Mouse (Mus musculus) liver, adult 2 months (tissue): ENCODE data around the gene Nrxn2. TPM values are rescaled to one million over a fixed set of nuclear protein-coding genes. Genes with fewer than 3 reads are reported as not detected.

ENCODE experiments used
- DNase-seq: peaks from one replicate; pipeline ENCODE4 v3.0.0-alpha.2; 2011; ENCODE audit warnings: low read depth, low spot score; ENCODE audit errors: extremely low read depth
- H3K27ac ChIP-seq: fragments of 200-500 bp; replicated peaks from 2 replicates; pipeline ENCODE4 v1.5.1; 2012; ENCODE audit warnings: low read depth, mild to moderate bottlenecking, control low read depth, inconsistent platforms, low read length; ENCODE audit not compliant: insufficient read depth
- H3K27me3 ChIP-seq: fragments of 200-500 bp; 2 replicates; pipeline ENCODE4 v1.6.1; 2012; ENCODE audit warnings: mild to moderate bottlenecking, moderate library complexity, low read length, inconsistent platforms; ENCODE audit not compliant: control insufficient read depth, insufficient read depth
- H3K36me3 ChIP-seq: fragments of 200-500 bp; 2 replicates; pipeline ENCODE4 v1.6.1; 2012; ENCODE audit warnings: low read length, inconsistent platforms; ENCODE audit not compliant: control insufficient read depth, insufficient read depth
- H3K4me1 ChIP-seq: fragments of 200-500 bp; 2 replicates; pipeline ENCODE4 v1.6.1; 2011; ENCODE audit warnings: low read length; ENCODE audit not compliant: control insufficient read depth, insufficient read depth
- H3K4me3 ChIP-seq: fragments of 200-500 bp; 2 replicates; pipeline ENCODE4 v1.5.1; 2011; ENCODE audit warnings: low read depth, mild to moderate bottlenecking, control low read depth, low read length, moderate library complexity; ENCODE audit not compliant: insufficient read depth
- H3K79me2 ChIP-seq: fragments of 200-500 bp; 2 replicates; pipeline ENCODE4 v1.6.1; 2012; ENCODE audit warnings: inconsistent platforms, mild to moderate bottlenecking, low read length, moderate library complexity; ENCODE audit not compliant: control insufficient read depth, insufficient read depth
- H3K9ac ChIP-seq: fragments of 200-500 bp; 2 replicates; pipeline ENCODE4 v1.6.1; 2012; ENCODE audit warnings: low read depth, mild to moderate bottlenecking, control low read depth, inconsistent platforms, low read length
- CTCF ChIP-seq: fragments of 200-500 bp; IDR thresholded peaks from 2 replicates; pipeline ENCODE4 v1.5.1; 2011; ENCODE audit warnings: low read depth, low read length, control low read depth
- POLR2A ChIP-seq: fragments of 200-500 bp; IDR thresholded peaks from 2 replicates; pipeline ENCODE4 v1.6.1; 2011; ENCODE audit warnings: low read length, control low read depth; ENCODE audit not compliant: insufficient read depth; ENCODE audit errors: extremely low read depth
- WGBS: fragments of 180-500 bp; shearing (Covaris S2); methylation state at CpG from one replicate; pipeline ENCODE4 v1.1.7; 2018; 5-methylcytosine and 5-hydroxymethylcytosine counted together
- polyA plus RNA-seq: library from polyadenylated mRNA; depleted of rRNA; stranded (reverse); fragments of >200 nt; gene quantifications from 2 replicates; pipeline ENCODE4 v1.2.3, GENCODE M21; 2012
- total RNA-seq: library from RNA; depleted of rRNA; stranded (reverse); fragments of >200 nt; gene quantifications from 2 replicates; pipeline ENCODE4 v1.2.3, GENCODE M21; 2014

The Nrxn2 gene
- total and polyA plus RNA-seq, 2 experiments: 0.28 to 1.2 TPM

DNA sequence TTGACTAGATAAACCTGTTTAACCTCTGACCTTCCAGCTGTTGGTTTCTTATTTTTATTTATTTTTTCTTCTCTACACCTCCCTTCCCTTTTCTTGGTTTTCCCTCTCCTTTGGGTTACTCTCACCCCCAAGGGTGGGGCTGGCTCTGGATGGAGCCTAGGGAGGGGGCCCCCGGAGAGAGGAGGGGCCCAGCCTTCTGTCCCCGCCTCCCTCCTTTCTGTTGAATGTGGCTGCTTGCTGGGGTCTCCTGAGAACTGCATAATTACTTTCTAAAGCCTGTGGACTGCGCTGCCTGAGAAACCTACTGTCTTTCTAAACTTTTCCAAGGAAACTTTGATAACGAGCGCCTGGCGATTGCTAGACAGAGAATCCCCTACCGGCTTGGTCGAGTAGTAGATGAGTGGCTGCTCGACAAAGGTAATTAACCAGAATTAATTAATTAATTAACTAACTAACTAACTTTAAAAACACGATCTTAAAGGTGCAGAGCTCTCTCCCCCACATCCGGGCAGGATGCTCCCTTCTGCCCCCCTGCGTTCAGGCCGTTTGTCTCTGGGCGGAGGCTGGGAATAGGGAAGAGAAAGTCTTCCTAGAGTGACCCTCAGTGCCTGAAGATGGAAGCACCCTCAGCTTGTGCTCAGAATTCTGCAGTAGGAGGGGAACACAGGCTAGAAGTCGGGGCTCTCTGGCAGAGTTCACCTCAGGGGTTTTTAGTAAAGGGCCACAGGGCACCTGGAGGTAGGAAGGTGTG is 95.0 kb downstream of the Nrxn2 start:
- no peak for DNase-seq
- Histone ChIP-seq H3K4me1 (no peaks in the 10 kb centered on the region), H3K4me3 (no peak overlapping the region), H3K36me3 (no peaks in the 10 kb centered on the region), H3K27ac (no peak overlapping the region), H3K79me2 (no peaks in the 10 kb centered on the region), H3K9ac (no peak overlapping the region), H3K27me3 (0 out of 2 replicates have a peak, but pooled peaks cover 3% of the 10 kb centered on the region)
- TF ChIP-seq POLR2A: no peak
- 0 out of 2 replicates have a peak, but pooled peaks have one; percentile 7 for TF ChIP-seq CTCF
- 24% methylated on average over 15 of the region's 15 CpGs for WGBS

DNA sequence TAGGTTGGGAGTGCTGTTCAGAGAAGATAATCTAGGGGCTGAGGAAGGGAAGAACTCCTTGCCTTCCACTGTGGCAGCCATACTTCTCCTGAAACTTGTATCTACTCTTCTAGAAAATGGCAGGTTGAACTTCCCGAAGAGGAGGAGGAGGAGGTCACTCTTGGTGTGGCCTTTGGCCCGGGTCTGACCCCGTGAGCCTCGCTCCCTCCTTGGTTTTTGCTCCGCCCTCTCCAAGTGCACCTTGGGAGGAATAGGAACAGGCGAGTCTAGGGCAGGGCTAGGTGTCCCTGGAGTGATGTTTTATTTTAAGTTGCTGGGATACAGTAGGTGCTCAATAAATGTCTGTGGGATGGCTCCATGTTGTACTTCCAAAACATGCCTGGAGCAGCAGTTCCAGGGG is 96.4 kb downstream of the Nrxn2 start:
- TF ChIP-seq CTCF (no peak), POLR2A (no peak)
- H3K79me2 ChIP-seq: no peaks in the 10 kb centered on the region
- 71% methylated on average over 6 of the region's 6 CpGs for WGBS

DNA sequence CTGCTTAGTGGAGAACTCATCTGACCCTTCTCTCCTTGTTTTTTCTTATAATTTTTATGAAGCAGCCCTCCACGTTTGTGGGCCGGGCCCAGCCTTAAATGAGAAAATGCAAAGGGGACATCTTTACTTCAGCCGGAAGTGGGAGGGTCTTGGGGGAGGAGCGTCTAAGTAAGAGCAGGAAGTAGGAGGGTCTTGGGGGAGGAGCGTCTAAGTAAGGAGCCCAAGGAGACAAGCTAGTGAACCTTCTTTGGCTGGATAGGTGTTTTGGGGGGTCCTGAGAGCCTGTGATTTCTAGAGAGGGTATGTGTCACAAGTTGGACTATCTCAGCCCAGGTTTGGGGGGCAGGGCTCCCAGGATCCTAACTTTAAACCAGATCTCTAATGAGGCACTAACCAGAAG is 96.9 kb downstream of the Nrxn2 start:
- WGBS: 78% methylated on average over 5 of the region's 5 CpGs
- no peak overlapping the region for H3K27ac ChIP-seq
- no peaks in the 10 kb centered on the region for H3K4me1 ChIP-seq
- no peak overlapping the region for H3K9ac ChIP-seq
- no peaks in the 10 kb centered on the region for H3K79me2 ChIP-seq
- no peak for TF ChIP-seq CTCF
- TF ChIP-seq POLR2A: no peak
- H3K4me3 ChIP-seq: no peak overlapping the region
- DNase-seq: no peak
- 0 out of 2 replicates have a peak, but pooled peaks cover 3% of the 10 kb centered on the region for H3K27me3 ChIP-seq
- no peaks in the 10 kb centered on the region for H3K36me3 ChIP-seq

More for the DNA sequence above, 96.4 kb downstream of the Nrxn2 start:
- DNase-seq: no peak
- Histone ChIP-seq H3K4me3 (no peak overlapping the region), H3K27ac (no peak overlapping the region), H3K4me1 (no peaks in the 10 kb centered on the region), H3K27me3 (0 out of 2 replicates have a peak, but pooled peaks cover 3% of the 10 kb centered on the region), H3K9ac (no peak overlapping the region), H3K36me3 (no peaks in the 10 kb centered on the region)

DNA sequence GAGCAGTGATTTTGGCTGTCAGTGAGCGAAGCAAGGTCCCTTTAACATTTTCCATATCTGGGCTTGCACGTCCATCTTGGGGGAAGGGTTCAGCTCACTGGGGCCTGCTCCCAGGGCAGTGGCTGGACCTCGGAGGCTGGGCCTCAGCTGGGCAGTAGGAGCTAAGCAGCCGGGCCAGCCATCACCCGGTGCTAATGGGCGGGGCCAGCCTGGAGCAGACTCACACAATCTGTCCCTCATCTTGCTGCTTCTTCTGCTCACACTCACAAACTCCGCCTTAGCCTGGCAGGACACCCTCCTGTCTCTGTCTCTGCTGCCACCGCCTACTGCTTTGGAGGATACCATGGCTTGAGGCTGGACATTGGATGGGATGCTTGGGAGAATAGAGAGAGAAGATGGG is 97.6 kb downstream of the Nrxn2 start:
- 0 out of 2 replicates have a peak, but pooled peaks cover 3% of the 10 kb centered on the region for H3K27me3 ChIP-seq
- H3K27ac ChIP-seq: no peak overlapping the region
- no peaks in the 10 kb centered on the region for H3K79me2 ChIP-seq
- H3K4me3 ChIP-seq: no peak overlapping the region
- DNase-seq: no peak
- no peaks in the 10 kb centered on the region for H3K4me1 ChIP-seq
- no peak for TF ChIP-seq POLR2A
- no peak for TF ChIP-seq CTCF
- no peaks in the 10 kb centered on the region for H3K36me3 ChIP-seq
- WGBS: 70% methylated on average over 8 of the region's 8 CpGs
- no peak overlapping the region for H3K9ac ChIP-seq

DNA sequence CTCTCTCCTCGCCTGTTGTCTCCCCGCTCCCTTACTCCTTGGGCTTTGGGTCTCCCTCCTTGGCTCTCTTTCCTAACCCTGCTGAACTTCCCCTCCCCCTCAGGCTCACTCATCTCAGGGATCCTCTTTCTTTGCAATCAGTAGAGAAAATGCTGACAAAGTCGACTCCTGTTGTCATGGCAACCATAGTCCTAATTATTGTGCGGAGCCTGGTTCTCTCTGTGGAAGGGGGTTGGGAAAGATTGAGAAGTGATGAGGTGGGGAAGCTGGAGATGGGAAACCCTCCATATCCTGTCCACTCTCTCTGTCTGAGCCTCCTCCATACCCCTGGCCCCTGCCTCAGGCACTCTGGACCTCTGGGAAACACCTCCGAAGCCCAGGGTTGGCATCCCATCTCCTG is 100.1 kb downstream of the Nrxn2 start:
- H3K27me3 ChIP-seq: 0 out of 2 replicates have a peak, but pooled peaks cover 3% of the 10 kb centered on the region
- no peak for TF ChIP-seq CTCF
- TF ChIP-seq POLR2A: no peak
- no peak overlapping the region for H3K4me3 ChIP-seq
- H3K36me3 ChIP-seq: no peaks in the 10 kb centered on the region
- H3K9ac ChIP-seq: no peak overlapping the region
- no peak for DNase-seq
- H3K27ac ChIP-seq: no peak overlapping the region
- no peaks in the 10 kb centered on the region for H3K79me2 ChIP-seq
- no peaks in the 10 kb centered on the region for H3K4me1 ChIP-seq
- WGBS: 63% methylated on average over 5 of the region's 5 CpGs

DNA sequence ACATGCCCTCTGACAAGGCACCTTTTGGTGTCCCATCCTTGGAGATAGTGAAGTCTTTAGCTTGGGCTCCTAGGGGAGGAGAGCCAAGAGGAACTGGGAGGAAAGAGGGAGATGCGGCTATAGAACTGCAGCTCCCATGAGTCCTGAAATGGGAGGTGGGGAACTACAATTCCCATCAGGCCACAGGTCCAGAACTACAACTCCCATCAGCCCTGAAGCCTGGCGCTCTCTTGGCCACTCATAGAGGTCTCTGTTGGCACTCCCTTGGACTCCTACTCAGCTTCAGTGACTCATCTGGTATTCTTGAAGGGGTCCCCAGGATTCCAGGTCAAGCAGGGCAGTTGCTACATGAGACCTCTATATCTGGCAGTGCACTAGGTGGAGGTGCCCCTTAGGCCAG is 101.0 kb downstream of the Nrxn2 start:
- no peak overlapping the region for H3K27ac ChIP-seq
- no peak overlapping the region for H3K4me3 ChIP-seq
- no peaks in the 10 kb centered on the region for H3K36me3 ChIP-seq
- WGBS: 73% methylated on average over 2 of the region's 2 CpGs
- TF ChIP-seq POLR2A: no peak
- no peak for TF ChIP-seq CTCF
- no peak for DNase-seq
- no peaks in the 10 kb centered on the region for H3K79me2 ChIP-seq
- no peaks in the 10 kb centered on the region for H3K4me1 ChIP-seq
- H3K9ac ChIP-seq: no peak overlapping the region
- H3K27me3 ChIP-seq: 0 out of 2 replicates have a peak, but pooled peaks cover 3% of the 10 kb centered on the region
